Mouse (Mus musculus) liver, embryonic 15.5 days (tissue): ENCODE results near the gene Cpsf4l. TPM values are rescaled to one million over a fixed set of nuclear protein-coding genes. Genes with fewer than 3 reads are reported as not detected.

Experiments used
- ATAC-seq: fragments of 200-750 bp; cut with Nextera tagmentation; 2 replicates; pipeline ENCODE4 v1.8.0; 2017; ENCODE audit warnings: moderate number of reproducible peaks, mild to moderate bottlenecking, moderate library complexity; ENCODE audit not compliant: insufficient read depth
- H3K27ac ChIP-seq: fragments of 300-500 bp; sonication (generic); replicated peaks from 2 replicates; pipeline ENCODE4 v1.5.1; 2015; ENCODE audit warnings: mild to moderate bottlenecking, inconsistent platforms
- H3K27me3 ChIP-seq: fragments of 300-500 bp; sonication (generic); 2 replicates; pipeline ENCODE4 v1.6.1; 2015; ENCODE audit warnings: mild to moderate bottlenecking, inconsistent platforms
- H3K36me3 ChIP-seq: fragments of 300-500 bp; sonication (generic); replicated peaks from 2 replicates; pipeline ENCODE4 v1.6.1; 2015; ENCODE audit warnings: moderate library complexity, mild to moderate bottlenecking, inconsistent platforms
- H3K4me1 ChIP-seq: fragments of 300-500 bp; sonication (generic); replicated peaks from 2 replicates; pipeline ENCODE4 v1.6.1; 2015; ENCODE audit warnings: inconsistent platforms
- H3K4me2 ChIP-seq: fragments of 300-500 bp; sonication (generic); 2 replicates; pipeline ENCODE4 v1.6.1; 2015; ENCODE audit warnings: moderate library complexity, mild to moderate bottlenecking, inconsistent platforms
- H3K4me3 ChIP-seq: fragments of 300-500 bp; sonication (generic); replicated peaks from 2 replicates; pipeline ENCODE4 v1.5.1; 2015; ENCODE audit warnings: mild to moderate bottlenecking, inconsistent platforms
- H3K9ac ChIP-seq: fragments of 300-500 bp; sonication (generic); 2 replicates; pipeline ENCODE4 v1.6.1; 2015; ENCODE audit warnings: moderate library complexity, mild to moderate bottlenecking, inconsistent platforms
- H3K9me3 ChIP-seq: fragments of 300-500 bp; sonication (generic); replicated peaks from 2 replicates; pipeline ENCODE4 v1.6.1; 2016; ENCODE audit warnings: inconsistent platforms
- WGBS: fragments of 180-500 bp; shearing (Covaris S2); methylation state at CpG from one replicate; pipeline ENCODE4 v1.1.7; 2015; ENCODE audit warnings: mixed read lengths; ENCODE audit not compliant: insufficient replicate concordance; 5-methylcytosine and 5-hydroxymethylcytosine counted together
- polyA plus RNA-seq: library from polyadenylated mRNA; unstranded; fragments of >200 nt; fragmentation: Nextera tagmentation; extraction: Ambion mirVana; gene quantifications from 2 replicates; pipeline ENCODE4 v1.2.1, GENCODE M21; 2015

Cpsf4l gene
- polyA plus RNA-seq, 1 experiment from 2014 or later, result not detected

- WGBS, result 55% methylated on average over 22 of the region's 22 CpGs
- no peaks in the 10 kb centered on the region for H3K9me3 ChIP-seq
- peaks cover 50% of the 10 kb centered on the region for H3K36me3 ChIP-seq
- peaks cover 38% of the 10 kb centered on the region for H3K4me1 ChIP-seq
- H3K27ac ChIP-seq, result peak overlapping the region; percentile 83
- peak overlapping the region; percentile 28; the same call in 1 of the 2 replicates for H3K9ac ChIP-seq
- peak; percentile 46 for ATAC-seq
- peaks cover 6% of the 10 kb centered on the region; the same call in 1 of the 2 replicates for H3K27me3 ChIP-seq
- peak overlapping the region; percentile 96 for H3K4me3 ChIP-seq
- H3K4me2 ChIP-seq, result peak overlapping the region; percentile 75
These were observed 58.5 kb downstream of the Cpsf4l start for GRCm38 (mm10) chr11:113651206-113651906.

DNA sequence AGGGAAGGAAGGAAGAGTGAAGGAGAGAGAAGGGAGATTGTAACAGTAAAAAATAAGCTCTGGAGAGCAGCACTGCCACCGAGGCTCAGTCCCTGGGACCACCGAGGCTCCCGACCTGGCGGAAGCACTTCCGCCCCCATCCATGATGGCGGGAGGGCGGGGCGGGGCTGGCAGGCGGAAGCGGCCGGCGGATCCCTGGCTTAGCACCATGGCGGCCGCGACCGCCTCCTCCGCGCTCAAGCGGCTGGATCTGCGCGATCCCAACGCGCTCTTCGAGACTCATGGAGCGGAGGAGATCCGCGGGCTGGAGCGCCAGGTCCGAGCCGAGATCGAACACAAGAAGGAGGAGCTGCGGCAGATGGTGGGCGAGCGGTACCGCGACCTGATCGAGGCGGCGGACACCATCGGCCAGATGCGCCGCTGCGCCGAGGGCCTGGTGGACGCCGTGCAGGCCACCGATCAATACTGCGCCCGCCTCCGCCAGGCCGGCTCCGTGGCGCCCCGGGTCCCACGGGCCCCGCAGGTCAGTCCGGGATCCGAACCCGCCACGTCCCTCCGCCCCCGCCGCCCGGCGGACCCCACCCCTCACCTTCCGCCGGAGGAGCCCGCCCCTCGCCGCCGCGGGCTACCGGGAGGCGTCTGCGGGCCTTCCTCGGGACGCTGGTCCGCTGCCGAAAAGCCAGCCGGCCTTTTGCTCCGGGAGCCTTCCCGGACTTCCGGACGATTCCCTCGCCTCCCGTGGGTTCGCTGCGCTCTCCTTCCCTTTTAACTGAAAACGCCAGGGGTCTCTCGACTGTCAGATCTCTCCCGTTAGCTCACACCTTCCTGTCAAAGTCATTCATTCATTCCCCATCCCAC is 60.2 kb downstream of the Cpsf4l start, which contains the start of gene Slc39a11:
Gene Slc39a11 (minus strand): TSS at position 727 of the 858 bp plus-strand sequence.
- H3K36me3 ChIP-seq, result peaks cover 33% of the 10 kb centered on the region
- WGBS, result under 1% methylated on average over 91 of the region's 91 CpGs
- ATAC-seq, result peak; percentile 79

DNA sequence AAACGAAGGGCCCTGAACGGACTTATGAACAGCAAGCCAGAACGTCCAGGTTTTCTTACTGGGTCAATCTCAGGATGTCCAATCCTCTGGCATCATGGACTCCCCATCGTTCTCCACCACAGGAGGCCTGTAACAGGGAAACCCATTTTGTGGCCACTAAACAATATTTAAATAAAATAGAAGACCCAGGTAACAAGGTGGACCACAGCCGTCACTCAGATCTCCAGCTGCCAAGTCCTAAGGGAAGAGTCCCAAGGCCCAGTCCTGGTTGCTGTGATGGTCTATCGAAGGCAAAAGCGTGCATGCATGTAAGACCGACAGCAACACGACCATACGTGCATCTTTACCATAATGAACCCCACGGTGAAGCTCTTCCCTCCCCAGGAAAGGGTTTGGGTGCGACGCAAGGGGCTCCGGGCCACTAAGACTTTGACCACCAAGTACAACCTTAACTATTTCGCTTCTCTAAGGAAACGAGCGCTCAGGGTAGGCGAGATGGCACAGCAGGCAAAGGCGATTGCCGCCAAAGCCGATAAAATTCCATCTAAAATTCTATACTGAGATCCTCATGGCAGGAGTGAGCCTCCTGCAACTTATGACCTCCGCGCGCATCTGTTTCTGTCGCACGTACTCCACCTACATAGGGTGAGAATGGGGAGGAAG is 61.0 kb downstream of the Cpsf4l start, which contains the start of gene Cog1:
Gene Cog1 (plus strand): TSS at position 480 of the 663 bp plus-strand sequence.
- H3K27me3 ChIP-seq, result peaks cover 6% of the 10 kb centered on the region; the same call in 1 of the 2 replicates
- peak; percentile 6; the same call in 1 of the 2 replicates for ATAC-seq
- 40% methylated on average over 26 of the region's 26 CpGs for WGBS

More for the DNA sequence above, 60.2 kb downstream of the Cpsf4l start, which contains the start of gene Slc39a11:
- Histone ChIP-seq H3K4me1 (peaks cover 38% of the 10 kb centered on the region), H3K9me3 (no peaks in the 10 kb centered on the region), H3K4me2 (peak within 1 kb of the TSS; percentile 75), H3K9ac (peak within 1 kb of the TSS; percentile 93), H3K27me3 (peaks cover 6% of the 10 kb centered on the region; the same call in 1 of the 2 replicates), H3K4me3 (peak within 1 kb of the TSS; percentile 96), H3K27ac (peak within 1 kb of the TSS; percentile 83)

More for the DNA sequence above, 61.0 kb downstream of the Cpsf4l start, which contains the start of gene Cog1:
- Histone ChIP-seq H3K4me1 (peaks cover 38% of the 10 kb centered on the region), H3K36me3 (peaks cover 25% of the 10 kb centered on the region), H3K27ac (peak within 1 kb of the TSS; percentile 83), H3K4me2 (peak within 1 kb of the TSS; percentile 75), H3K9me3 (no peaks in the 10 kb centered on the region), H3K9ac (peak within 1 kb of the TSS; percentile 93), H3K4me3 (peak within 1 kb of the TSS; percentile 96)

Other genes starting within 250 kb of the Cpsf4l start
- gene Sstr2, start 90.7 kb downstream of the Cpsf4l start, polyA plus RNA-seq, result 4.9 and 6.0 TPM in 2 replicates
- 14.9 and 15.0 TPM in 2 replicates for gene Cog1, start 60.8 kb downstream of the Cpsf4l start, polyA plus RNA-seq
- gene Slc39a11, start 59.9 kb downstream of the Cpsf4l start, polyA plus RNA-seq, result 12.4 and 14.5 TPM in 2 replicates
- 40.6 and 45.1 TPM in 2 replicates for gene Fam104a, start 25.9 kb downstream of the Cpsf4l start, polyA plus RNA-seq
- 9.2 and 10.8 TPM in 2 replicates for gene D11Wsu47e, start 25.6 kb downstream of the Cpsf4l start, polyA plus RNA-seq
- 17.1 and 19.8 TPM in 2 replicates for gene Cdc42ep4, start 41.9 kb upstream of the Cpsf4l start, polyA plus RNA-seq